Mouse (Mus musculus): ENCODE measurements around the gene Pet100. TPM values are rescaled to one million over a fixed set of nuclear protein-coding genes. Genes with fewer than 3 reads are reported as not detected.

Pet100 gene
- total RNA-seq, 2 experiments from 2014 or later = 72.8 to 84.1 TPM

DNA sequence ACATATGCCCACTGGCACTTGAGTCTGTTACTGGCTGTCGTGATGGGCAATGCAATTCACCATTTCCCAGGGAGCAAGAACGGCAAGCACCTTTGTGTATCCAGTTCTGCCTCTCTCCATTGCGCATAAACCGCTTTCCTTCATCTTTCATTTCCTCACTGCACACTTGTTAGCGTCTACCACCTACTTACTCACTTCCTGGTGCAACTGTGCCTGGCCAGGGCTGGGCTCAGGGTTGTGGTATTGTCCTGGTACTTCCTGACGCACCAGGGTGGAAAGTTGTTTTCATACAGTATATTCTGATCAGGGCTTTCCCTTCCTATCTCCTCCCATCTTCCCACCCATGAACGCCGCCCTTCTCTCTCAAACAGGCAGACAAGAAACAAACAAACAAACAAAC, 39.5 kb downstream of the Pet100 start:
- no peak overlapping the region for H3K27ac ChIP-seq
- intact Hi-C loops (cut with DNase I) = no loop called here
- no peak for TF ChIP-seq CTCF (IDR thresholded peaks at IDR 0.05)

DNA sequence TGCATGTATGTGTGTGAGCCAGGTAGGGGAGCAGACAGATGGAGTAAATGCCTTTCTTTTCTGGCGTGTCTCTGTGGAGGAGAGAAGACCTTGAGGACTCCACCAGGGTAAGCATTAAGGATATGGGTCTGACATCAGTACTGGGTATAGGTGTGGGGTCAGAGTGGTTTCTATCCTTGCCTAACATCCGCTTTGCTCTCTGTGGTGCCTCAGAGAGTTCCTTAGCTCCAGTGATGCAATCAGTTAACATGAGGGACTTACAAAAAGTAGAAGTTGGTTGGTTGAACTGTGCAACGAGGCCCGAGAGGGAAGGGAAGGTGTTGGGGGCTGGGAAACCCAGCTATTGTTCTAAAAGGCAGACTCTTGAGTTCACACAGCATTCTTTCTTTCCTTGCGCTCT, 43.1 kb downstream of the Pet100 start:
- H3K27ac ChIP-seq = no peak overlapping the region
- intact Hi-C loops (cut with DNase I) = no loop called here
- H3K4me3 ChIP-seq = no peak overlapping the region
- DNase-seq (ENCODE audit: extremely low spot score in 1 of 2, low spot score in 2 of 2) = no peak
- TF ChIP-seq CTCF (IDR thresholded peaks at IDR 0.05) = no peak

More for the DNA sequence above, 39.5 kb downstream of the Pet100 start:
- no peak for DNase-seq (ENCODE audit: extremely low spot score in 1 of 2, low spot score in 2 of 2)
- H3K4me3 ChIP-seq = no peak overlapping the region

- DNase-seq (ENCODE audit: extremely low spot score in 1 of 2, low spot score in 2 of 2) = no peak
- Histone ChIP-seq H3K27ac (no peak within 1 kb of the TSS), H3K4me3 (no peak within 1 kb of the TSS)
- intact Hi-C loops (cut with DNase I) = no loop called here
- TF ChIP-seq CTCF (IDR thresholded peaks at IDR 0.05) = no peak
Observed at GRCm38 (mm10) chr8:3665507-3665906, 44.2 kb downstream of the Pet100 start, which contains the start of gene Mcemp1. TSS of gene Mcemp1 (plus strand) at chr8:3665754.

DNA sequence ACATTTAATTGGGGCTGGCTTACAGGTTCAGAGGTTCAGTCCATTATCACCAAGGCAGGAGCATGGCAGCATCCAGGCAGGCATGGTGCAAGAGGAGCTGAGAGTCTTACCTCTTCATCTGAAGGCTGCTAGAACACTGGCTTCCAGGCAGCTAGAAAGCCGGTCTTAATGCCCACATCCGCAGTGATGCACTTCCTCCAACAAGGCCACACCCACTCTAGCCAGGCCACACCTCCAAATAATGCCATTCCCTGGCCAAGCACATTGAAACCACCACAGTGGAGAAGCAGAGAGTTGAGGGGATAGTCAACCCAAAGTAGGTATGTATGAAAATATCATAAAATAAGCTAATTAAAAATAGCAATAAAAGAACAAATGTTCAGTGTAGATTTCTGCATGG, 49.0 kb downstream of the Pet100 start:
- Histone ChIP-seq H3K27ac (no peak overlapping the region), H3K4me3 (no peak overlapping the region)
- TF ChIP-seq CTCF (IDR thresholded peaks at IDR 0.05) = no peak
- intact Hi-C loops (cut with DNase I) = loop anchor here (10.0 kb wide), 1 partner anchor 316 kb away; the partner anchor contains the start of gene A430078G23Rik
- DNase-seq (ENCODE audit: extremely low spot score in 1 of 2, low spot score in 2 of 2) = no peak

DNA sequence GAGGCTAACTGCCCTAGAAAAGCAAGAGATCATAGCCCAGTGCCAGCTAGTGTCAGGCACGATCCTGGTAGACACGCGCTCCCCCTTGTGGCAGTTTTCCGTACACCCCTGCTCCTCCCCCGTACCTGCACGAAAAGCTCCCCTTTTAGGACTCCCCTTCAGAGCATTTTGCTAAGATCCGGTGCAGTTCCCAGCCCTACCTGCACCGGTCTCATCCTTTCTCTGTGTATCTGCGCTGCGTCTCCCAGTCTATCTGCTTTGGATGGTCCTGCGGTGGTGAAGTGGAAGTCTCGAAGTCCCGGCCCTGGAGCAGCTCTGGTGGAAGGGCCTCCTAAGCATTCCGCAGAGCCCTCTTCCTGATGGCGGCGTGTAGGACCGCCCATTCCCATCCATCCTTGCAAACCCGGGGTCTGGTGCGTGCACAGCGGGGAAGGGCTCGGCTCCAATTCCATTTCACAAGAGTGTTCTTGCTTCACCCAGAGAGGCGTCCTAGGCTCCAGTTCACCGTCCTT, 50.7 kb downstream of the Pet100 start, which contains the start of gene Fcor:
Gene Fcor, minus strand, starts transcription at position 383 of the 512 bp plus-strand sequence.
- peak; percentile 86 to 92 for DNase-seq (ENCODE audit: extremely low spot score in 1 of 2, low spot score in 2 of 2)
- intact Hi-C loops (cut with DNase I) = loop anchor here (1.0 to 10.0 kb wide), 5 partner anchors 27 to 317 kb away; partner anchors contain the start of gene A430078G23Rik
- peak; percentile 92 for TF ChIP-seq CTCF (IDR thresholded peaks at IDR 0.05)
- H3K4me3 ChIP-seq = peak within 1 kb of the TSS; percentile 62
- peak within 1 kb of the TSS; percentile 91 for H3K27ac ChIP-seq

DNA sequence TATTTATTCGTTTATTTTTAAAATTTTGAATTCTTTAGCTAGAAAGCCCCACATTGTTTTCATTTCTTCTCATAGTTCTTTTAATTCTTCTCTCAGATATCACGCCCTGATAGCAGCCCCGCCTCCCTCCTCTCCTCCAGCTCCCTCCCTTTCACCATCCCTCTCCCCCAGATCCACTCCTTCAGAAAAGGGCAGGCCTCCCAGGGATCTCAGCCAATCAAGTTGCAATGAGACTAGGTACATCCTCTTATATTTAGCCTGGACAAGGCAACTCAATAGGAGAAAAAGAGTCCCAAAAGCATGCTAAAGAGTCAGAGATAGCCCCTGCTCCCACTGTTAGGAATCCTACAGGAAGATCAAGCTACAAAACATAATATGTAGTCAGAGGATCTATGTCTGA, 53.3 kb downstream of the Pet100 start:
- TF ChIP-seq CTCF (IDR thresholded peaks at IDR 0.05) = no peak
- intact Hi-C loops (cut with DNase I) = loop anchor here (10.0 kb wide), 1 partner anchor 320 kb away; the partner anchor contains the start of gene A430078G23Rik
- no peak for DNase-seq (ENCODE audit: extremely low spot score in 1 of 2, low spot score in 2 of 2)
- H3K4me3 ChIP-seq = no peak overlapping the region
- H3K27ac ChIP-seq = no peak overlapping the region

Other genes starting within 250 kb of the Pet100 start
- 10 to 100 TPM; 47.8 to 49.3 TPM for gene Arhgef18, start 228.5 kb upstream of the Pet100 start, total RNA-seq (2021)
- under 1 TPM; 0.84 to 0.88 TPM for gene Pex11g, start 153.9 kb upstream of the Pet100 start, total RNA-seq (2021)
- gene Tex45, start 150.7 kb upstream of the Pet100 start, total RNA-seq (2021) = under 1 TPM in 1 of 2 experiments, not detected in 1; 0.23 TPM
- gene Zfp358, start 128.4 kb upstream of the Pet100 start, total RNA-seq (2021) = 10 to 100 TPM; 32.4 to 34.8 TPM
- 10 to 100 TPM; 90.6 to 96.1 TPM for gene Mcoln1, start 121.1 kb upstream of the Pet100 start, total RNA-seq (2021)
- 10 to 100 TPM; 76.5 to 86.0 TPM for gene Pnpla6, start 106.2 kb upstream of the Pet100 start, total RNA-seq (2021)
- gene C330021F23Rik, start 53.6 kb upstream of the Pet100 start, total RNA-seq (2021) = not detected
- gene Camsap3, start 34.3 kb upstream of the Pet100 start, total RNA-seq (2021) = 10 to 100 TPM; 33.6 to 35.4 TPM
- 10 to 100 TPM; 37.3 to 38.4 TPM for gene Xab2, start 232 bp upstream of the Pet100 start, total RNA-seq (2021)
- gene Pcp2, start 4.0 kb downstream of the Pet100 start, total RNA-seq (2021) = not detected
- gene Stxbp2, start 9.4 kb downstream of the Pet100 start, total RNA-seq (2021) = 10 to 100 TPM; 50.7 to 65.6 TPM
- gene Retn, start 34.2 kb downstream of the Pet100 start, total RNA-seq (2021) = 1 to 10 TPM in 1 of 2 experiments, under 1 TPM in 1; 0.79 to 1.2 TPM
- under 1 TPM; 0.23 to 0.37 TPM for gene Mcemp1, start 44.2 kb downstream of the Pet100 start, total RNA-seq (2021)
- 10 to 100 TPM; 10.8 to 14.2 TPM for gene Fcor, start 50.8 kb downstream of the Pet100 start, total RNA-seq (2021)
- gene Trappc5, start 54.8 kb downstream of the Pet100 start, total RNA-seq (2021) = 10 to 100 TPM; 26.4 to 27.2 TPM
- gene Fcer2a, start 72.6 kb downstream of the Pet100 start, total RNA-seq (2021) = not detected
- not detected for gene Clec4g, start 99.1 kb downstream of the Pet100 start, total RNA-seq (2021)
- gene Cd209a, start 127.4 kb downstream of the Pet100 start, total RNA-seq (2021) = 1 to 10 TPM in 1 of 2 experiments, under 1 TPM in 1; 0.54 to 1.5 TPM
- gene Cd209e, start 232.8 kb downstream of the Pet100 start, total RNA-seq (2021) = not detected

Measured in left cerebral cortex, adult 2 months (tissue).